In genomic region chr15:68484789-68485188, GRCm38 (mm10) we compare ENCODE assay signal across 24 mouse cellular contexts.
DNase-seq lines count a peak whose midpoint lies in the region; ATAC-seq and TF ChIP-seq lines count a peak whose summit lies in the region.
"Had no signal": no experiment of that assay in that cellular context is flagged by ENCODE, and none has a peak within 500 bp of the region (broad histone marks: within the 10 kb centered on the region; RNA-seq: fewer than 3 reads in every experiment).

No protein-coding gene starts in this region.

- peak; percentile 90 for ATAC-seq in frontal cortex, adult (ENCODE audit: low TSS enrichment)
- ATAC-seq: forebrain, embryonic 14.5 days; forebrain, embryonic 16.5 days had no signal

- intact Hi-C loops in left cerebral cortex, adult 2 months (cut with DNase I): no loop called here
- intact Hi-C loops in left cerebral cortex, postnatal 4 days (cut with DNase I): no loop called here

- H3K4me3 ChIP-seq in left cerebral cortex, adult 2 months: no peak overlapping the region
- H3K4me3 ChIP-seq: embryonic facial prominence, embryonic 13.5 days; embryonic facial prominence, embryonic 15.5 days; erythroblast, embryonic 14.5 days; forebrain, embryonic 10.5 days; forebrain, embryonic 12.5 days had no signal

- DNase-seq in frontal cortex, postnatal 14 days (ENCODE audit: low spot score in 2 of 2): no peak
- no peak for DNase-seq in left cerebral cortex, adult 2 months (ENCODE audit: extremely low spot score in 1 of 2, low spot score in 2 of 2)
- no peak for DNase-seq in left cerebral cortex, postnatal 4 days
- peak; percentile 36 for DNase-seq in right cerebral cortex, adult 18-20 months
- DNase-seq in right cerebral cortex, postnatal 10 days (ENCODE audit: low spot score in 2 of 2): no peak
- DNase-seq in brain, adult 2 months (ENCODE audit: low read depth, low spot score): peak; percentile 58
- no peak for DNase-seq in gastrocnemius, postnatal 25 days
- DNase-seq: adrenal gland, adult 2 months; adrenal gland, postnatal 10 days; adrenal gland, postnatal 25 days; cerebellum, adult 11-12 months; cerebellum, adult 2 months; cerebellum, adult 9-10 months; cerebellum, postnatal 10 days; cerebellum, postnatal 25 days; embryo, embryonic 11 days had no signal

- peak overlapping the region; percentile 72 for H3K27ac ChIP-seq in left cerebral cortex, adult 2 months
- H3K27ac ChIP-seq: embryonic facial prominence, embryonic 13.5 days; embryonic facial prominence, embryonic 15.5 days; forebrain, embryonic 10.5 days; forebrain, embryonic 12.5 days had no signal

- no peak for TF ChIP-seq CTCF in left cerebral cortex, adult 2 months (IDR thresholded peaks at IDR 0.05)

Comparison
In these comparisons a context has a peak if more than half of its experiments do, and no peak if none do; other contexts are left out.
1. DNase-seq: peak in right cerebral cortex, adult 18-20 months (single experiment) and brain, adult 2 months (single experiment); none in frontal cortex, postnatal 14 days (0 of 2), left cerebral cortex, adult 2 months (0 of 2), left cerebral cortex, postnatal 4 days (single experiment), right cerebral cortex, postnatal 10 days (0 of 2) and gastrocnemius, postnatal 25 days (single experiment).